Mouse (Mus musculus) forebrain, embryonic 12.5 days (tissue): ENCODE data around the gene Tmem218. TPM values are rescaled to one million over a fixed set of nuclear protein-coding genes. Genes with fewer than 3 reads are reported as not detected.

Experiments used
- ATAC-seq: fragments of 200-750 bp; cut with Nextera tagmentation; 2 replicates; pipeline ENCODE4 v1.8.0; 2017; ENCODE audit warnings: moderate TSS enrichment; ENCODE audit not compliant: low FRiP score
- H3K27ac ChIP-seq: fragments of 300-500 bp; sonication (generic); 2 replicates; pipeline ENCODE4 v1.5.1; 2016; ENCODE audit warnings: mild to moderate bottlenecking
- H3K27me3 ChIP-seq: fragments of 300-500 bp; sonication (generic); 2 replicates; pipeline ENCODE4 v1.6.1; 2016; ENCODE audit warnings: mild to moderate bottlenecking
- H3K36me3 ChIP-seq: fragments of 300-500 bp; sonication (generic); replicated peaks from 2 replicates; pipeline ENCODE4 v1.6.1; 2016; ENCODE audit warnings: mild to moderate bottlenecking
- H3K4me1 ChIP-seq: fragments of 300-500 bp; sonication (generic); 2 replicates; pipeline ENCODE4 v1.6.1; 2016
- H3K4me2 ChIP-seq: fragments of 300-500 bp; sonication (generic); 2 replicates; pipeline ENCODE4 v1.6.1; 2016; ENCODE audit warnings: mild to moderate bottlenecking, moderate library complexity
- H3K4me3 ChIP-seq: fragments of 300-500 bp; sonication (generic); replicated peaks from 2 replicates; pipeline ENCODE4 v1.5.1; 2016; ENCODE audit warnings: mild to moderate bottlenecking
- H3K9ac ChIP-seq: fragments of 300-500 bp; sonication (generic); 2 replicates; pipeline ENCODE4 v1.6.1; 2016; ENCODE audit warnings: mild to moderate bottlenecking
- H3K9me3 ChIP-seq: fragments of 300-500 bp; sonication (generic); 2 replicates; pipeline ENCODE4 v1.6.1; 2016
- WGBS: fragments of 180-500 bp; shearing (Covaris S2); methylation state at CpG from one replicate; pipeline ENCODE4 v1.1.7; 2016; 5-methylcytosine and 5-hydroxymethylcytosine counted together
- polyA plus RNA-seq: library from polyadenylated mRNA; unstranded; fragments of >200 nt; fragmentation: Nextera tagmentation; extraction: Ambion mirVana; gene quantifications from 2 replicates; pipeline ENCODE4 v1.2.1, GENCODE M21; 2016

Gene Tmem218
- polyA plus RNA-seq, 1 experiment from 2014 or later, result 13.6 TPM

- H3K4me2 ChIP-seq, result no peak overlapping the region
- H3K9me3 ChIP-seq, result no peaks in the 10 kb centered on the region
- no peaks in the 10 kb centered on the region for H3K4me1 ChIP-seq
- no peak overlapping the region for H3K27ac ChIP-seq
- H3K27me3 ChIP-seq, result no peaks in the 10 kb centered on the region
- no peak overlapping the region for H3K9ac ChIP-seq
- no peak overlapping the region for H3K4me3 ChIP-seq
- no peak for ATAC-seq
- no peaks in the 10 kb centered on the region for H3K36me3 ChIP-seq
- 86% methylated on average over 3 of the region's 3 CpGs for WGBS
These were observed 34.7 kb downstream of the Tmem218 start for GRCm38 (mm10) chr9:37242764-37243163.

- H3K27me3 ChIP-seq, result no peaks in the 10 kb centered on the region
- H3K9me3 ChIP-seq, result no peaks in the 10 kb centered on the region
- ATAC-seq, result no peak
- no peak overlapping the region for H3K27ac ChIP-seq
- H3K4me1 ChIP-seq, result peaks cover 6% of the 10 kb centered on the region
- WGBS, result 95% methylated on average over 1 of the region's 1 CpGs
- H3K4me2 ChIP-seq, result no peak overlapping the region
- no peaks in the 10 kb centered on the region for H3K36me3 ChIP-seq
- H3K9ac ChIP-seq, result no peak overlapping the region
- H3K4me3 ChIP-seq, result no peak overlapping the region
These were observed 36.6 kb downstream of the Tmem218 start for GRCm38 (mm10) chr9:37244600-37244999.

DNA sequence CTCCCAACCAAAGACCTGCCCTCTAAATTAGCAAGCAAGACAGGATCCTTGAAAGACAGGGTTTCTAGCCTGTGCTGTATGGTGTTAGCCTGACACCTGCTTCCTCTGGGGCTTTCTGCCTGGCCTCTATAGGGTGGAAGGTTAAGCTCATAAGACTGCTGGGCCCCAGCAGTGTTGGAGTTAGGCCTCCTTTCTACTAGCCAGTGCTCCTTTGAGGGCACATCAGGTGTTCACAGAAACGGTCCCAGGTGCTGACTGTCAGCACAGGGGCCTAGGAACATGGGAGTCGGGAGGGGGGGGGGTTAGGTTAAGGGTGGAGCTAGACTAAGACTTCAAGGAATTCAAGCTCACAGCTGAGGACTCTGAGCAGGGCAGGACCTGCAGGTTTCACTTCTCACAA is 37.4 kb downstream of the Tmem218 start:
- no peaks in the 10 kb centered on the region for H3K27me3 ChIP-seq
- no peaks in the 10 kb centered on the region for H3K36me3 ChIP-seq
- no peak for ATAC-seq
- H3K9ac ChIP-seq, result no peak overlapping the region
- no peak overlapping the region for H3K4me2 ChIP-seq
- 56% methylated on average over 2 of the region's 2 CpGs for WGBS
- peaks cover 6% of the 10 kb centered on the region for H3K4me1 ChIP-seq
- no peak overlapping the region for H3K4me3 ChIP-seq
- no peak overlapping the region for H3K27ac ChIP-seq
- no peaks in the 10 kb centered on the region for H3K9me3 ChIP-seq

DNA sequence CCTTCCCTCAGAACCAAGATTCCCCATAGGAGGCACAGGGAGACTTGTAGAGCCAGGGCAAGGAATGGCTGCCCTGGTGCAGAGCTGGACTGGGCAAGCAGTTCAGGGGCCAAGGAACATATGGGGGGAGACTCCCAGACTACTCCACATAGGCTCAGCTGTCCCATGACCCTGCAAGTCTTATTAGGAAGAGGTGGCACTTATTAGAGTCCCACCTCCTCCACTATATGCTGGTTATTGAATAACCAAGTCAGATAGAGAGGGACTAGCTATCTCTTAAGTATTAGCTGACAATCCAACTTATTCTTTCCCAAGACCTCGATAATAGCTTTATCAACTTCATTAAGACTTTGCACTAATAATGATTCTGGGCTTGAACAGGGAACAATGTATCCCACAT is 37.8 kb downstream of the Tmem218 start:
- Histone ChIP-seq H3K4me2 (no peak overlapping the region), H3K9me3 (no peaks in the 10 kb centered on the region), H3K9ac (no peak overlapping the region), H3K4me1 (peaks cover 6% of the 10 kb centered on the region), H3K27me3 (no peaks in the 10 kb centered on the region), H3K27ac (no peak overlapping the region), H3K4me3 (no peak overlapping the region), H3K36me3 (no peaks in the 10 kb centered on the region)
- 96% methylated on average over 1 of the region's 1 CpGs for WGBS
- ATAC-seq, result no peak

DNA sequence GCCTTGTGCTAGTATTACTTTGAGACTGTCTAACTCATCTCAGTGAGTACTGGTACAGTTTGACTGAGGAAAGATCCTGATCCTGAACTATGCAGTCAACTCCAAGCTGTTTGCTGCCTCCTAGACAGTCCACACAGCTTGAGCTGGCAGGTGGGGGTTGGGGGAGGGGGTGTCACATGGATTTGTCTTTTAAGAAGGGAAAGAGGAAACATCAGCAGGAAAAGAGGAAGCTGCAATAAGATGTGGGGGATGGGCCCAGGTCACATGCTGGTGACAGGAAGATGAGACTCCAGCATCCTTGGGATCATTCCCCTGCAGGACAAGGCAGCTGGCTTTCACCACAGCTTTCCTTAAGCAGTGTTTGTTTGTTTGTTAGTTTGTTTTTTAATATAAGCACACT is 39.4 kb downstream of the Tmem218 start:
- ATAC-seq, result no peak

DNA sequence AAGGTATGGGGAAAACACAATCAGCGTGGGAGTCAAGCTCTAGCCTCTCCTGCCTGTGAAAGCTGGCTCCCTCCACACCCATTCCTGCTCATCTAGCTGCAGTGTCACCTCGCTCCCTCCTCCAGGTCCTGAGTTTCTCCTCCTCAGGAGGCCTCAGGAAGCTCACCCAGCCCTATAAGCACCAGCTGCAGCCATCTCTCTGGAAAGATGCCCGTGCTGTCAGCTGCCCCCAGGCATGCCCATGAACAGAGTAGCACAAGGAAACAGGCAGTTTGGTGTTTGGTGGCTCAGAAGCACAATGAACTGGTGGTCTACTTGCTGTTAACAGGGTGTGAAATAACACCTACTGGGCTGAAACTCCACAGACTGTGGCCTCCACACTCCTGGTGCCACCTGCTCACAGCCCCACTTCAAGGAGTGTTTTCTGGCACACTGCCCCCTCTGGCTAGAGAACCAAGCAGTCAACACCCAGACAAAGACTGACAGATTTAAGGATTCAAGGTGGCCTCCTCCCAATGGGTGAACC is 40.4 kb downstream of the Tmem218 start:
- peak; percentile 49; the same call in 1 of the 2 replicates for ATAC-seq
- Histone ChIP-seq H3K4me3 (no peak overlapping the region), H3K4me1 (peaks cover 8% of the 10 kb centered on the region), H3K9me3 (no peaks in the 10 kb centered on the region), H3K4me2 (no peak overlapping the region), H3K27ac (peak overlapping the region; percentile 4), H3K36me3 (no peaks in the 10 kb centered on the region), H3K9ac (no peak overlapping the region), H3K27me3 (no peaks in the 10 kb centered on the region)
- WGBS, result 51% methylated on average over 3 of the region's 3 CpGs

More for the DNA sequence above, 39.4 kb downstream of the Tmem218 start:
- no peak overlapping the region for H3K27ac ChIP-seq
- H3K9ac ChIP-seq, result no peak overlapping the region
- H3K4me1 ChIP-seq, result peaks cover 6% of the 10 kb centered on the region
- H3K36me3 ChIP-seq, result no peaks in the 10 kb centered on the region
- H3K4me3 ChIP-seq, result no peak overlapping the region
- H3K4me2 ChIP-seq, result no peak overlapping the region
- no peaks in the 10 kb centered on the region for H3K9me3 ChIP-seq
- no peaks in the 10 kb centered on the region for H3K27me3 ChIP-seq

- no peak overlapping the region for H3K9ac ChIP-seq
- ATAC-seq, result no peak
- H3K27me3 ChIP-seq, result peaks cover 4% of the 10 kb centered on the region
- H3K36me3 ChIP-seq, result no peaks in the 10 kb centered on the region
- H3K4me1 ChIP-seq, result peaks cover 14% of the 10 kb centered on the region
- 91% methylated on average over 3 of the region's 3 CpGs for WGBS
- H3K27ac ChIP-seq, result no peak overlapping the region
- no peaks in the 10 kb centered on the region for H3K9me3 ChIP-seq
- no peak overlapping the region for H3K4me2 ChIP-seq
- no peak overlapping the region for H3K4me3 ChIP-seq
These were observed 42.0 kb downstream of the Tmem218 start for GRCm38 (mm10) chr9:37249976-37250375.

DNA sequence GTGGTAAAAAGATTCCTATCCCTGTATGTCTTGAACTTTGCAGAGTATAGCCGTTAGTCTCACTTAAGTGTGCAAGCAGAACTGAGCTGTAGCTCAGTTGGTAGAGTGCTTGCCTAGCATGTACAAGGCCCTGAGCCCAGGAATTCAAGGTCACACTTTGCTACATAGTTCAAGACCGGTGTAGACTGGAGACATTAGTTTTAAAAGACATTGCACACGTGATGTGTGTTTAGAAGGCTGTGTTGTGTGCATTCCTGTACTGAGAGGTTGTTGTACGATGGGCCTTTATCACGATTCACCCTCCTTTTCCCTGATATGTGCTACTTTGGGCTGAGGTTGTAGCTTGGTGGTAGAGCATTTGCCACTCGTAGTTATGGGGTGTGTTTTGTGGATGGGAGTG is 42.6 kb downstream of the Tmem218 start:
- H3K4me1 ChIP-seq, result peaks cover 20% of the 10 kb centered on the region
- no peaks in the 10 kb centered on the region for H3K36me3 ChIP-seq
- peaks cover 11% of the 10 kb centered on the region for H3K27me3 ChIP-seq
- no peak overlapping the region for H3K9ac ChIP-seq
- H3K4me3 ChIP-seq, result no peak overlapping the region
- H3K9me3 ChIP-seq, result no peaks in the 10 kb centered on the region
- H3K27ac ChIP-seq, result no peak overlapping the region
- 89% methylated on average over 6 of the region's 6 CpGs for WGBS
- ATAC-seq, result no peak
- H3K4me2 ChIP-seq, result no peak overlapping the region

- H3K4me2 ChIP-seq, result peak overlapping the region; percentile 73
- no peaks in the 10 kb centered on the region for H3K9me3 ChIP-seq
- no peak overlapping the region for H3K9ac ChIP-seq
- no peak for ATAC-seq
- H3K4me3 ChIP-seq, result peak overlapping the region; percentile 43
- H3K27ac ChIP-seq, result no peak overlapping the region
- no peaks in the 10 kb centered on the region for H3K36me3 ChIP-seq
- H3K4me1 ChIP-seq, result peaks cover 16% of the 10 kb centered on the region
- peaks cover 18% of the 10 kb centered on the region for H3K27me3 ChIP-seq
- 20% methylated on average over 6 of the region's 6 CpGs for WGBS
These were observed 46.6 kb downstream of the Tmem218 start for GRCm38 (mm10) chr9:37254531-37255110.

GRCm38 (mm10) chr9:37255149-37255888 is 47.3 kb downstream of the Tmem218 start, which contains the start of gene Slc37a2:
Gene Slc37a2 (minus strand): TSS chr9:37255738.
- WGBS, result 3% methylated on average over 38 of the region's 38 CpGs
- Histone ChIP-seq H3K27ac (no peak within 1 kb of the TSS), H3K4me2 (peak within 1 kb of the TSS; percentile 73), H3K36me3 (no peaks in the 10 kb centered on the region), H3K4me1 (peaks cover 16% of the 10 kb centered on the region), H3K27me3 (peaks cover 18% of the 10 kb centered on the region), H3K9me3 (no peaks in the 10 kb centered on the region), H3K9ac (peak within 1 kb of the TSS; percentile 44), H3K4me3 (peak within 1 kb of the TSS; percentile 43)
- peak; percentile 75 for ATAC-seq

GRCm38 (mm10) chr9:37255889-37256225 is 47.8 kb downstream of the Tmem218 start:
- H3K4me1 ChIP-seq, result peaks cover 16% of the 10 kb centered on the region
- 36% methylated on average over 7 of the region's 7 CpGs for WGBS

DNA sequence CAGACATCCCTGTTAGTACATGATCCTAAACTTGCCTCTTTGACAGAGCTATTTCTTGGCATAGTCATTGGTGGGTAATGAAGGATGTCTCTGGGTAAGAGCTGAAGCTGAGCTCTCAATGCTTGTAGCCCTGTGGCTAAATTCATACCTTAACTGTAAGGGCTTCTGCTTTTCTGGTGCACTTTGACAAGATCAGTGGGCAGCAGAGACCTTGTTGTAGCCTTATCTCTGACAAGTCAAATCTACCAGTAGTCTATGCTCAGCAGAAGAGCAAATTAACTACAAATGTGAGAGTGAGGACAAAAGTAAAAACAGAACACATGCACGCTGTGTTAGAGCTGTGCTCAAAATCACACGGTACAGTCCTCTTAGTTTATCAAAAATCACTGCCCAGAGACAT is 58.6 kb downstream of the Tmem218 start:
- 88% methylated on average over 2 of the region's 2 CpGs for WGBS
- Histone ChIP-seq H3K9me3 (no peaks in the 10 kb centered on the region), H3K4me2 (no peak overlapping the region)

More at GRCm38 (mm10) chr9:37255889-37256225, 47.8 kb downstream of the Tmem218 start:
- Histone ChIP-seq H3K27me3 (peaks cover 18% of the 10 kb centered on the region), H3K9me3 (no peaks in the 10 kb centered on the region), H3K27ac (no peak overlapping the region), H3K9ac (0 out of 2 replicates have a peak overlapping the region, but pooled peaks have one; percentile 44), H3K4me2 (peak overlapping the region; percentile 73), H3K36me3 (no peaks in the 10 kb centered on the region), H3K4me3 (peak overlapping the region; percentile 43)
- ATAC-seq, result peak; percentile 74

More for the DNA sequence above, 58.6 kb downstream of the Tmem218 start:
- Histone ChIP-seq H3K27me3 (no peaks in the 10 kb centered on the region), H3K9ac (no peak overlapping the region), H3K4me1 (no peaks in the 10 kb centered on the region), H3K4me3 (no peak overlapping the region), H3K27ac (no peak overlapping the region), H3K36me3 (no peaks in the 10 kb centered on the region)
- no peak for ATAC-seq
